Mouse (Mus musculus): ENCODE measurements around the gene Trak1. TPM values are rescaled to one million over a fixed set of nuclear protein-coding genes. Genes with fewer than 3 reads are reported as not detected.

The Trak1 gene
- total RNA-seq, 2 experiments from 2014 or later, result 294 to 298 TPM

GRCm38 (mm10) chr9:121346635-121347034 lies 49.3 kb downstream of the Trak1 start:
- no peak for DNase-seq

DNA sequence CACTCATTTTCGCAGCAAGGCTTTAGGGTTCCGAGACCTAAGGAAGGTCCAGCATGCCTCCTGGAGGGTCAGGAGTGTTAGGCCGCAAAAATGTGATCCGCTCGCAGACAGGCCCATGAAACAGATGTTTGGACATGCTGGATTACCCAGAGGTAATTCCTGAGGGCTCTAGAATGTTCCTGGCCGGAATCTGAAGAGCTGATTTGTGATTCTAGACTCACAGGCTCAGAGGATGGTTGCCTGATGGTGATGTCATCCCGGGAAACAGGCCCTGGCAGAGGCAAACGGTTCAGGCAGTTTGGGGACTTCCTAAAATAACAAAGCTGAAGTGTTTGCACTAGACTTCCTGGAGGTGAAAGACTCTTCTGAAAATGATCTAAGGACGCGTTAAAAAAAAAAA lies 50.7 kb downstream of the Trak1 start:
- DNase-seq, result peak; percentile 94 to 95

DNA sequence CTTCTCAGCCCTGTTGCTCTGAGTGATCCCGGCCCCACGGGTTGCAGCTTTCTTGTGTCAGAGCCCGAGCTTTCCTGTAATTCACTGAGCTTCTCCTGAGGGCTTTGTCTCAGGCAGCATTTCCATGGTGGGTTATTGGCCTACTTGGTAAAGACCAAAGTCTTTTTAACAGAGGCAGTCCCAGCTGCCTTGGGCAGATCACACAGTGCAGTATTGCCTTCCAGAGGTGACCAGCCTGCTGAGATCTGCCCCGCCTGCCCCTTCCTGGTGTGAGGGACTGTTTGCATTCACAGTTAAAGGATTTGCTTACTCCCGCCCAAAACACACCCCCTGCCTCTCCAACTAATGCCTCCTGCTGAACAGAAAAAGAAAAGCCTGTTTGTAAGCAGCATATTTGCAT lies 51.2 kb downstream of the Trak1 start:
- no peak for DNase-seq

DNA sequence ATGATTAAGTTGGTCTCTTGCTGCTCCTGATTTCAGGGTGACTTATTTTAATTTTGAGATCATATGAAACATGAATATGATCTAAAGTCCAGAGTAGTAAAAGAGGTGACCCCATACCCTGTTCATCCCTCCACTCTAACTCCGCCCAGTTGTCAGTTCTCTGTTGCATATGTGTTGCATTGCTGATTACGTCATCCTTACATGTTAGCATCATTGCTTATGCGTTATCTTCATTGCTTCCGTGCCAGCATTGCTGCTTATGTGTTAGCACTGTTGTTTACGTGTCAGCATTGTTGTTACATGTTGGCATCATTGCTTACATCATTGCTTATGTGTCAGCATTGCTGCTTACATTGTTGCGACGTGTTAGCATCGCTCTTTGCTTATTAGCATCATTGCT lies 51.8 kb downstream of the Trak1 start:
- DNase-seq, result no peak

GRCm38 (mm10) chr9:121350601-121351000 lies 53.3 kb downstream of the Trak1 start:
- peak in 1 of 2 experiments; percentile 64 for DNase-seq

GRCm38 (mm10) chr9:121351388-121352078 lies 54.2 kb downstream of the Trak1 start:
- DNase-seq, result no peak

DNA sequence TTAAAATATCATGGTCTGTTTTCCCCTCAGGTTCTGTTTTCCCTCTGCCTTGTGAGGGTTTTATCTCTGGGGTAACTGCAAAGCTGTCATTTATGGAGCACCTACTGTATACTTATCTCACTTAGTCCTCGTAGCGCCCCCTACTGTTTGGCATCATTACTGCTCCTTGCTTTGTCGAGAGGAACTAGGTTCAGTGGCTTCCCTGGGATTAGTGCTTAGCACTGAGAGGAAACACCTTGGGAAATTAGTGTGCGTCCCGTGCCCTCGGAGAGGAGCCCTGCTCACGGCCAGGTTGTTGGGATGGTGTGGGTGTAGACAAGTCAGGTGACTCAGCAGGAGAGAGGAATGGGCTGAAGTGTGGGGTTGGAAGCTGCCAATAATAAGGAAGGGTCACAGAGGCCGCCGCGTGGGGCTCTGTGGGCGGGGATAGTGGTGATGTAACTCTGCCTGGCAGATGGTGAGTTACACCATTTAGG lies 54.9 kb downstream of the Trak1 start:
- DNase-seq, result peak; percentile 72 to 85

GRCm38 (mm10) chr9:121352726-121353125 lies 55.4 kb downstream of the Trak1 start:
- no peak for DNase-seq

DNA sequence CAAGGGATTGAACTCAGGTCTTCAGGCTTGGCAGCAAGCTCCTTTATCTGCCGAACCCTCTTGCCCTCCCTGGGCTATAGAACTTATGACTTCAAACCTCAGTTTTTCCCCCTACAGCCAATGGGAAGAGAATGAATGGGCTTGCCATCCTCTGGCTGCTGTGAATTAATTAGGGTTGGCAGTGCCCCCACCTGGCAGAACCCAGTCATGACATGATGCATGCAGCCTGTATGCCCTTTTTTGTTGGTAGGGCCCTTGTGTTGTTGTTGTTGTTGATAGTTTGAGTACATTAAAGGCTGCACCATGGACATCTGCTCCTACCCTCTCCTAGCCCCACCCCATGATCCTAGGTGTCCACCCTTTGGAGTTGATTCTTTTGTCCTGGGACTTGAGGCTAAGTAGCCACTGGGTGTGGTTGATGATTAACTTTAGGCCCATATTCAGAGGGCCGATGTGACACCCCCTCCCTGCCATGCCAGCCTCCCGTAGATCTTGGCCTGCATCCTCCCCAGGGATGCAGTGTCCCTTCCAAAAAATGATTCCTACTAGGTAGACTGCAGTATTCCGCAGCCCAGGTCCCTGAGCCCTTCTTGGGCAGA lies 57.6 kb downstream of the Trak1 start:
- peak in 1 of 2 experiments; percentile 87 for DNase-seq

DNA sequence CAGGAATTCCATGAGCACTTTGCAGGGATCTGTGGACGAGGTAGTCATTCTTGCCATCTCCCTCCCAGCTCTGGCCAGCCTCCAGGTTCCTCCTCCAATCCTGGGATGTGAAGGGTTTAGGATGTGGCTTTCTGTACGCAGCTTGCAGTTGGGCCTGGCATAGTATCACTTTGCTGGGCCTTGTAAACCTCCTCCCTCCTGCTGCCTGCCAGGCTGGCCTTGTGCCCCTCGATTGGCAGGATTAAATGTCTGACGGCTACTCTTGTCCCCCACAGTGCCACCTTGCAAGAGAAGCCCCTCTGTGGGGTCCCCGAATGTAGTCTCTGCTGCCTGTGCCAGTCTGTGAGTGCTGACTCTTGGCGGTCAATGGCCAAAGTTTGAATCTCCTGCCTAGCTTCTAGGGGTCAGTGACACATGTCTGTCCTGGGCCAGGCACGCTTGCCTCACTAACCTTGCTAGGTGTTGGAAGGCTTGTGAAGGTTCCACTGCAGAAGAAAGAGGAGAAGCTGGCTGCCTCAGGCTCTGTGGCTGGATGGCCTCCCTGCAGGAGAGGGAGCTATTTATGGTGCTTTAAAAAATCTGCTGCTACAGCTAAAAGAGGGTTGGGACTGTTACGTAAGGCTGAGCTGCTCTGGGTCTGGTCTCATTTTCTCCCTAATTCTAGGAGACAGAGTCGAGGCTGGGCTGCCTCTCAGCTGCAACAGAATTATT lies 58.3 kb downstream of the Trak1 start:
- DNase-seq, result peak; percentile 72 to 85

- DNase-seq, result no peak
Observed at GRCm38 (mm10) chr9:121357102-121357501, 59.8 kb downstream of the Trak1 start.

DNA sequence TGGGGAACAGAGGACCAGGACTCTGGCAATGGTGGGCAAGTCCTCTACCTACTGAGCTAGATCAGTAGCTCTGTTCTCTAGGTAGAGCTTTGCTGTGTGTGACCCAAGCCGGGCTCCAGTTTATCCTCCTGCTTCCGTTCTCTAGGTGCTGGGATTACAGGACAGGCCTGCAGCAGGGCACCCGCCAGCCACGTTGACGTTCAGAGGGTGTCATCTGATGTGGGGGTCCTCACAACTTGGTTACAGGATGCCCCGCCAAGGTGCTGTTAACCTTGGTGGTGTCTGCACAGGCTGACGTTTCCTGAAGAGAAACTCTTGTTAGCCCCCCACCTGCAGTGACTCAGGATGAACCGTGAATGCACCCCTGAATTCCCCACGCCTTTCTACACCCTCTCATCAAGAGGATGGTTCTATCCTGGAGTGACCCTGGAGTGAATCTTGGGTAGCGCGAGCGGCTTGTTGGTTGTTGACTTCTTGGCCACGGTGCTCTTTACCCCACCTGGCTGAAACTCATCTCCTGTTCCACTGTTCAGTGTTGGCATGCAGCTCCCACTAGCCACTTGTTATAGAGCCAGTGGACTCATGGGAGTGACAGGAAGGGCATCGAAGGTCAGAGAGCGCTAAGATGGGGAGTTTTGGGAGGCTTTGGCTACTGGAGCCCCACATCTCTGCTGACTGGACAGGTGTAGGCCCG lies 60.4 kb downstream of the Trak1 start:
- peak; percentile 58 to 68 for DNase-seq

DNA sequence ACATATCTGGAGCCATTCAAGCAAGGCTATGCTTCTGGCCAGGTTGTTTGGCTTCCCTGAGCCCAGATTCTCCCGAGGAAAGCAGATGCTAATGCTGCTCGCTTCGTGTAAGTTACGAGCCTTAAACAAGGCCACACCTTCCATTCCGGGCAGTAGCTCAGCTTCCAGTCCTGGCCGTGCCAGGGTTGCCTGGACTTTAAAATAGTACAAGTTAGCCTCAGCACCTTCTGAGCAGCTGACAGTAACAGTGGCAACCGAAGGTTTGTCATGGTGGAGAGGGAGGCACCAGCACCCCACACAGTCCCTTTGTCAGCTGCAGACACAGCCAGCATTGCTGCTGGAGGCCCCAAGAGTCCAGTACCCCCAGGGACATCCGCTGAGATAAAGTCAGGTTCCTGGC lies 61.1 kb downstream of the Trak1 start:
- DNase-seq, result peak in 1 of 2 experiments; percentile 68

DNA sequence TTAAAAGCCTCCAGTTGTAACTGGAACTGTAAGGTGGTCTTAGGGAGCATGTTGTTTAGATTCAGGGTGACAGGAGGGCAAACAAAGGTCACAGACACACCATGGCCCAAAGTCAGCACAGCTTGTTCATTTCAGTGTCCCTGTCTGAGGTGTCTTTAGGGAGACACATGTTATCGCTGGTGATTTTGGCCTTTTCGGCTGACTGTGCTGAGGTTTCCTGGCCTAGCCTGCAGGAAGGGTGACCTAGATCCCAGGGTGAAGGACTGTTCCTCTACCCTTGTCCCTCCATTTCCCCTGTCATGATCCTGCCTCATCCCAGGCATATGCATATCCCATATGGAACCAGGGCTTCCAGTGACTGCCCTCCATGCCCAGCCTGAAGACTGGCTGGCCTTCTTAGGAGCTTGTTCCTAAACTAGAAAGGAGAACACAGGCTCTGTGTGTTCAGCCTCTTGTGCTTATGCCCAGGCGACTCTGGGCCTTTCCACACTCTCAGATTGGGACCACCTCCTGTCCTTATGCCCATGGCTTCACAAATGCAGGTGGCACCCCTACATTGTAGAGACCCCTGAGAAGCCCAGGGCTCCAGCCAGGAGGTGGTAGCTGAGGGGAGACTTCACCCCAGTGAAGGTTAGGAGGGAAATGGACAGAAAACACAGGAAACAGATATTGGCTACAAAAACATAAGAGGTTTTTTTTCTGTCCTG lies 62.1 kb downstream of the Trak1 start:
- DNase-seq, result peak in 1 of 2 experiments; percentile 51

DNA sequence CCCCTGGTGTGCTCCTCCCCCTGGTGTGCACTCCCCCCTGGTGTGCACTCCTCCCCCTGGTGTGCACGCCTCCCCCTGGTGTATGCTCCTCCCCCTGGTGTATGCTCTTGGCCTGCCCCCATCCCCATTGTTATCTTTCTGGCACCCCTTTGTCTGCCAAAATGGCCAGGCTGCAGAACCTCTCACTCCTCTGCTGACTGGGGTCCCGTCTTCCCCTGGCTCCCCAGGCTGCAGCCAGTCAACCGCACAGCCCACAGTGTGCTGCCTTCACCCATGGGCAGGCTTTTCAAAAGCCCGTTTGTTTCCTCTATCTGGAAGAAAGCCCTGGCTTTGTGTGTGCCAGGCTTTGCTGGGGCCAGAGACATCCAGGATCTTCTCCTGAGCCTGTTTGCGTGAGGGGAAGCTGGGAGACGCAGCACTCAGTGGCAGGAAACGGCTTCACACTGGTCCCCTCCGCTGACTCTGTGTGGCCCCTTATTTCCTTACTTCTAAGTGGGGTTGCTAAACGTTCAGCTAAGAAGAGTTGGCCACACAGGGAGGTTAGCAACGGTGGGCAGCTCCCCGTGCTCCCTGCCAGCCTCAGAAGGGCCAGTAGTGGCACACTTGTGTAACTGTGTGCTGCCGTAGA lies 63.1 kb downstream of the Trak1 start:
- peak; percentile 58 to 66 for DNase-seq

- DNase-seq, result no peak
Observed at GRCm38 (mm10) chr9:121361010-121361409, 63.7 kb downstream of the Trak1 start.

GRCm38 (mm10) chr9:121363932-121364331 lies 66.6 kb downstream of the Trak1 start:
- DNase-seq, result no peak

DNA sequence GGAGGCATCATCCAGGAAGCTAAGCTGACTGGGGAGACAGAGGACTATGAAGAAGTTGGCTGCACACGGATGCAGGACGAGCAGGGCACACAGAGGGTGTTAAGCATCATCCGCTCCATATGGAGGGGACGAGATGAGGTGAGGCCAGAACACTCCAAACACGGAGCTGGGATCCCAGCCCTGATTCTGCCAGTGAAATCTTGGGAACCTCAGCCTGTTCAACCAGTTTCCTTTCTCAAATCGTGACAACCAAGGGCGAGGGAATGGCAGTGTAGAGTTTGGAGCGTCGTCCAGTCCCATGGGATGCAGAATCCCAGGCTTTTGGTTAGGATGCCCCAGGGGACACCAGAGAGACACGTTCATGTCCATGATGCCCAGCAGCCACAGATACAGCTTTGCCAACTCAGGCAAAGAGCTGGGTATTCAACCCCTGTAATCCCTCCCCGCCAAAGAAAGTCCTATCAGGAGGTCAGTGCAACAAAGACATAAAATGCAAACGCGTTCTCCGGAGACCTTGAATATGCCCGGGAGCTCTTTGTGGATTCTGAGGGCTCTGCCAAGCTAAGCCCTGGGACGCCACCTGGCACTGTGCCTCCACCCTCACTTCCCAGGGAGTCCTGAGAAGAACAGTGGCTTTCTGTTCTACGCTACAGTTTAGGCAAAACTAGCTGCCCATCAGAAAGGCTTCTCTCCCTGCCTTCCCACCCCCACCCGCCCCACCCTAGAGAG lies 69.0 kb downstream of the Trak1 start:
- peak; percentile 77 to 80 for DNase-seq

DNA sequence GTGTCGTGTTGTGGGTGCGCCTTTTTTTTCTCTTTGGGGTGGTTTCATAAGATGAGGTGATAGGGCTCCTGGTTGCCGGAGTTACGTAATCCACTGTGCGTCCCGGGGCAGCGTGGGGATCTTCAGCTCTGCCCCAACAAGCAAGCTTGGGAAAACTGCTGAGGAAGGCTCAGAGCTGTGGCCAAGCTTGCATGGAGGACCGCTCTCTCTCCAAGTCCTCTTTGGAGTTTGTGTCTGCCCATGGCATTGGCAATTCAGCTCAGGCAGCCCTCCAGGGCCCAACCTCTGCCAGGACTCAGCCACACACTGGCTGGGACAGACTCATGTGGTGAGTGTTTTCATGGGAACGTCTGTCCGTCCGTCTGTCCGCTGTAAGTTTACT lies 69.6 kb downstream of the Trak1 start:
- DNase-seq, result peak; percentile 63 to 75

GRCm38 (mm10) chr9:121369573-121369972 lies 72.3 kb downstream of the Trak1 start:
- DNase-seq, result no peak

Data from heart, adult 18-20 months (tissue).